Mouse (Mus musculus) G1E (cell line): ENCODE results near the gene Mfrp.

Source experiments
- CTCF ChIP-seq: IDR thresholded peaks from 2 replicates; pipeline ENCODE4 v1.5.1; 2012; ENCODE audit warnings: low read depth, low read length, inconsistent platforms, mixed read lengths
- GATA1 ChIP-seq: IDR thresholded peaks from 2 replicates; pipeline ENCODE4 v1.6.1; 2012; ENCODE audit warnings: borderline replicate concordance, low read length, inconsistent platforms, mixed read lengths
- POLR2AphosphoS5 ChIP-seq: IDR thresholded peaks from 2 replicates; pipeline ENCODE4 v1.6.1; 2012; ENCODE audit warnings: low read depth, low read length, inconsistent platforms; ENCODE audit not compliant: insufficient replicate concordance

GRCm38 (mm10) chr9:44137846-44138245, 36.3 kb downstream of the Mfrp start:
- TF ChIP-seq CTCF = no peak
- no peak for TF ChIP-seq POLR2AphosphoS5
- TF ChIP-seq GATA1 = no peak
